Mouse (Mus musculus) c-Kit-positive CD71-positive TER-119-negative erythroid progenitor cells, embryonic 14.5 days (primary cell): ENCODE measurements around the gene Cotl1.

ENCODE experiments used
- DNase-seq: peaks from one replicate; pipeline ENCODE4 v3.0.0-alpha.2; 2013; ENCODE audit warnings: low read depth

Cotl1 gene

GRCm38 (mm10) chr8:119817446-119817845 lies 22.9 kb downstream of the Cotl1 start:
- DNase-seq, result no peak

DNA sequence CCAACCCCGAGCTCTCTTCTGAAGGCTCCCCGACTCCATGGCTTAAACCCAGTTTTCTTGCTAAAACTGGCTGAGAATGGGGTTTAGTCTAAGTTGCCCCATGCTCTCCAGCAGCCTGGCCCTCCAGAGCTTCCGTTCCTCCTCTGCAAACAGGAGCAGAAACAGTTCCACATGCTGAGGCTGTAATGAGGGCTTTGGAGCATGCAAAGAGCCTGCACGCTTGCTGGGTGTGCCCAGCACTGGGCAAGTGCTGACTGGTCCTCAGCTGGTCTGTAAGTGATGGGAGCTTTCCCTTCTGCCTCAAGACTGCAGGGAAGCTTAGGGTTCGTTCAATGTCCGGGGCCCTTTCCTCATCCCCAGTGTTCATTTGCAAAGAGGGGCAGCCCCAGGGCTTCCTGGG lies 24.1 kb downstream of the Cotl1 start:
- DNase-seq, result no peak

DNA sequence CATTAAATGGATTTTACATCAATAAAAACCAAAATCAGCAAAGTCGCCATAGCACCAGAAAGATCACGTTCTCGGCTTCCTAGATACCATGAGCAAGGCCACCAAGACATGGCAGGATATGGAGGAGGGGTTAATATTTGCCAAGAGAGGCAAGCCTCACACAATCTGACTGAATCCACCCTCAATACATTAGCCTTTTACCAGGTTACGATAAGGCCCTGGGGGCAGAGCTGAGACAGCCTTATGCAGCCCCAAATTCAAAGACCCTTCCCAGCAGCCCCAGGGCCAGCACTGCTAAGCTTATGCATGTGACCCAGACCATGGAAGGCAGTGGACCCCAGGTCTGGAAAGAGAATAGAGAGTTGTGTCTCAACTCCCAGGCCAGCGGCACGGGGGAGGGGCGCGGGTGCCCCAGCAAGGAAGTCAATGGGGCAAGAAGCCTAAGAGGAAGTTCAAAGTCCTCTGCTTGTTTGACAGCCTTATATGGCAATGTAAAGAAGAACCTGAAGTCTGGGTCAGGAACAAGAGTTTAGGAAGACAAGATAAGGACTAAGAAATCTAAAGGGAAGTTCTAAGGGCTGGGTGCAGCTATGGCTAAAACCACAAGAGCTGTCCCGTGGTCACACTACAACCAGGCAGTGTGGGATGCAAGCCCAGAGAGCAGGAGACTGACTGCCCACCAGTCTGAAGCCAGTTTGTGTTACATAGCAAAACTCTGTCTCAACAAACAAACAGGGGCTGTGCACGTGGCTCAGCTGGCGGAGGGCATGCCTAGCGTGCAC lies 27.5 kb downstream of the Cotl1 start:
- DNase-seq, result no peak

- no peak for DNase-seq
These were observed 28.4 kb downstream of the Cotl1 start for GRCm38 (mm10) chr8:119811925-119812324.

GRCm38 (mm10) chr8:119810953-119811499 lies 29.3 kb downstream of the Cotl1 start:
- DNase-seq, result no peak

GRCm38 (mm10) chr8:119810127-119810868 lies 30.0 kb downstream of the Cotl1 start:
- DNase-seq, result no peak

- DNase-seq, result no peak
These were observed 30.7 kb downstream of the Cotl1 start for GRCm38 (mm10) chr8:119809620-119810019.

DNA sequence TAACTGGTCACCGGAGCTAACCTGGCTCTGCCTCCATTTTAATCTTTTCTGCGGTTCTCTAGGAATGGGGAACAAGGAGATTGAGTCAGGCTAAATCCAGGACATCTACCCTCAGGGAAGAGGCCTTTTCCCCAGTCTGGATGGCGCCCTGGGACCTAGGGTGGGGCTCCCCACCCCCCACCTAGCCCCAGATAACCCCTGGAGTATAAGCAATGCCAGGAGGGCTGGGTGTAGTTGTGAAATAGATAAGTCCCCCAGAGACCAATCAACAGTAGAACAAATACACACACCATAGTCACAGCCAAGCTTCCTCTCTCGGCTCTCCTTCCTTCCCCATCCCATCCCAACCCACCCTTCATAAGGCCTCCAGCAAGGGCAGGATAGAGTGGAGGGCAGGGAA lies 32.7 kb downstream of the Cotl1 start:
- DNase-seq, result no peak

- no peak for DNase-seq
These were observed 33.7 kb downstream of the Cotl1 start for GRCm38 (mm10) chr8:119806422-119807263.

DNA sequence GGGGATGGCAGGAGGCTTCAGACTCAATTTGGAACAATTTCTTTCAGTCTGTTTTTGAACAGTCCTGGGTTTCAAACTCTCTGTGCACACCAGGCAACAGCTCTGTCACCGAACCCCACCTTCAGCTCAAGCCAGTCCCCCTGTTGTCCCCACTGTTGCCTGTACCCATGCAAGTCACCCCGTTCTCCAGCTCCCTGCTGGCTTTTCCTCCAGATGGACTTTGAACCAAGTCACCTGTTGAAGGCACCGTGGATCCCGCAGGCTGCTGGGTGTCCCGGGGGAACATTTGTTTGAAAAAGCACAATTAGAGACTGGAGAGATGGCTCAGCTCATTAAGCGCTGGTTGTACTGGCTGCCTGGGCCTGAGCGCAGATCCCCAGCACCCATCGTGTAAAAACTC lies 35.1 kb downstream of the Cotl1 start:
- no peak for DNase-seq

- DNase-seq, result no peak
These were observed 37.8 kb downstream of the Cotl1 start for GRCm38 (mm10) chr8:119802592-119802991.

GRCm38 (mm10) chr8:119801168-119801567 lies 39.2 kb downstream of the Cotl1 start:
- DNase-seq, result no peak

DNA sequence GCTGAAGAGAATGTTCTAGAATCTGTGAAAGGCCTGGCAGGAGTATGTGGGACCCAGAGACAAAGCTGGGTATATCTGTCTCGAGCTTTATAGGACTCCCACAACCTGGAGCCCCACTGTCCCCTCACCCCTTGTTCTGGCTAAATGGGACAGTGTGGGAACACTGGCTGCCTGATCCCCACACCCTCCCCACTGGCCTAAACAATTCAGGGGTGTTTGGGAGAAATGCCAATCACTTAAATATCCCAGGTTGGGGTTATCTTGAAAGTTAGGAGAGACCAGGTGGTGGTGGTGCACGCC lies 41.4 kb downstream of the Cotl1 start:
- no peak for DNase-seq

GRCm38 (mm10) chr8:119798170-119798964 lies 42.0 kb downstream of the Cotl1 start:
- no peak for DNase-seq

DNA sequence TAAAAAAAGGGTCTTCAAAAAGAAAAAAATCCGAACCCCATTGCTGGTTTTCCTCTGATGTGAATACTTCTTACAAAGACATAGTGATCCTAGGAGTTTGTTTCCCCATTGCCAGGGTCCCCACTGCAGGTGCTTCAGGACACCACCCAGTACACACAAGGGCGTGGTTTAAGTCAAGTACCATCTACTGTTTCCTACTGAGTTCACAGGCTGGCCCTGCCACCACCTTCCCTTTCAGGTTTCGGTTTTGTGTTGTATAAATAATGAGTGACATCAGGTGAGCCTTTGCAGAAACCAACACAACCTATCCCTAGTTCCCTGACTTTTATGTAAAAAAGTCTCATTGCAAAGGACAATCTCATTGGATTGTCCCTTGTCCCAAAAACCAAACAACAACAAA lies 44.7 kb downstream of the Cotl1 start:
- DNase-seq, result no peak

- DNase-seq, result no peak
These were observed 45.7 kb downstream of the Cotl1 start for GRCm38 (mm10) chr8:119794689-119795088.

DNA sequence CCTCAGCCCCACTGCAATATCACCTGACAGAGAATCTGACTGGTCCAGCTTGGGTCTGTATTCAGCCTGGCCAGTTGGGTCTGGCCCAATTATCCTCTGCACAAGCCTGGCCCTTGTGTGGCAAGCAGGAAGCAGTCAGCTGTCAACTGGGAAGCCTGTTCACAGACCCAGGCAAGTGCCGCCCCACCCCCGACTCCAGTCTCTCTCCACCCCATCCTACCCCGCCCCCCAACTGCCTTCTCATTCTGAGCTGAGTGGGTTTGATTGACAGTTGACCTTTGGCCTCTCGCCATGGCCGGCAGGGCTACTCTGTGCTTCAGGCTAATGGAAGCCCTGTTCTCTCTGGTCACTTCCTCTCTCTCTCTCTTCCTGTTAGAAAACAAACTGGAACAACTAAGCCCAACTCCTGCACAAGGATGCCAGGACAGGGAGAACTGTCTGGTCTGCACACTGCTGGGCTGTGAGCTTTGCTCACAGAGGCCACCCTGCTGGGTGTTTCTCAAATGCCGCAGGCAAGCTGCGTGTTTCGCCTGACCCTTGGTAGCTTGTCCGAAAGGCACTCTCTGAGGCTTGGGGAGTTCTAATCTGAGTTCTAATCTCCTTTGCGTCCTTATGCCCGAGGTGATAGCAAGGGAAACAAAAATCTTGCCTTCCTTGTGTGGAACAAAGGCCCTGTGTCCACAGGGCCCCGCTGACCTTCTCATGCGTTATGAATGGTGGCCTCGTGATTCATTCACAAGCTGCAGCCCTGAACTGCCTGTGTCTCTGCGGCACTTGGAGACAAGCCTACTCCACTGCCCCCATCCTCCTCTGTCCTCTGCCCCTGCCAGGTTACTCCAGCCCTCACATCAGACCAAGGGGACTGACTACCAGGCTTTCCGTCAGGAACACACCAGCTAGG lies 48.3 kb downstream of the Cotl1 start:
- no peak for DNase-seq

GRCm38 (mm10) chr8:119789581-119789980 lies 50.8 kb downstream of the Cotl1 start:
- no peak for DNase-seq

- DNase-seq, result no peak
These were observed 51.5 kb downstream of the Cotl1 start for GRCm38 (mm10) chr8:119788607-119789381.

DNA sequence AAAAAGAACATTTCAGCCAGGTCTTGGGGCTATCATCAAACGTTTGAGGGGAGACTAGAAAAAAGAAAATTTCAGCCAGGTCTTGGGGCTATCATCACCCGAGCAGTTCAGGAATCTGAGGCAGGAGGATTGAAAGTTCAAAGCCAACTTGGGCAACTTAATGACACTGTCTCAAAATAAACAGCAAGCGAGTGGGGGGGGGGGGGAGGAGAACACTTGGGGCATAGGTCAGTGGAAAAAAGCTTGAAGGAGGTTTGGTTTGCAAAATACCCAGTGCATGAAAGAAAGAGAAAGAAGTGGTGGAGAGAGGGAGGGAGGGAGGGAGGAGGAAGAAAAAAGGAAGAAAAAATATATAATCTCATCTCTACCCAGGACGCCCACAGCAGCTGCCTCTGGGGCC lies 53.0 kb downstream of the Cotl1 start:
- no peak for DNase-seq
